Mouse (Mus musculus) MEL (cell line): Measurements from ENCODE around the gene 4930568D16Rik. TPM values are rescaled to one million over a fixed set of nuclear protein-coding genes. Genes with fewer than 3 reads are reported as not detected.

Experiments
- DNase-seq: peaks from one replicate; pipeline ENCODE4 v3.0.0; 2011; ENCODE audit warnings: low read depth, low spot score
- H3K27ac ChIP-seq: 2 replicates; pipeline ENCODE4 v1.5.1; 2012; ENCODE audit warnings: low read depth, mild to moderate bottlenecking, control low read depth, low read length, moderate library complexity; ENCODE audit not compliant: control insufficient read depth
- H3K27me3 ChIP-seq, 2 experiments: fragments of 150-350 bp in 1 of 2; sonication (generic) in 1 of 2; 2 replicates each; pipeline ENCODE4 v1.6.1; 2012; ENCODE audit warnings: low read length in 2 of 2, mild to moderate bottlenecking in 2 of 2, improper control_type of control experiment in 1 of 2, moderate library complexity in 1 of 2; ENCODE audit not compliant: insufficient read depth in 2 of 2, control insufficient read depth in 1 of 2
- H3K36me3 ChIP-seq, 2 experiments: 2 replicates each; pipeline ENCODE4 v1.6.1; 2012 to 2014; ENCODE audit warnings: low read length in 2 of 2, improper control_type of control experiment in 1 of 2, inconsistent platforms in 1 of 2, mild to moderate bottlenecking in 1 of 2; ENCODE audit not compliant: insufficient read depth in 2 of 2, control insufficient read depth in 1 of 2
- H3K4me1 ChIP-seq, 2 experiments: fragments of 150-350 bp in 1 of 2; sonication (generic) in 1 of 2; 2 replicates each; pipeline ENCODE4 v1.6.1; 2012; ENCODE audit warnings: low read length in 2 of 2, improper control_type of control experiment in 1 of 2, mild to moderate bottlenecking in 1 of 2; ENCODE audit not compliant: insufficient read depth in 2 of 2, control insufficient read depth in 1 of 2
- H3K4me3 ChIP-seq, 2 experiments: fragments of 150-350 bp in 1 of 2; sonication (generic) in 1 of 2; 2 replicates each; pipeline ENCODE4 v1.5.1; 2012; ENCODE audit warnings: low read depth in 2 of 2, low read length in 2 of 2, mild to moderate bottlenecking in 2 of 2, moderate library complexity in 2 of 2, control low read depth in 1 of 2, improper control_type of control experiment in 1 of 2; ENCODE audit not compliant: control insufficient read depth in 1 of 2, insufficient read depth in 1 of 2
- H3K79me2 ChIP-seq: 2 replicates; pipeline ENCODE4 v1.6.1; 2012; ENCODE audit warnings: mild to moderate bottlenecking, low read length, moderate library complexity; ENCODE audit not compliant: control insufficient read depth, poor library complexity, insufficient read depth
- H3K9ac ChIP-seq: 2 replicates; pipeline ENCODE4 v1.6.1; 2012; ENCODE audit warnings: low read depth, mild to moderate bottlenecking, control low read depth, low read length, moderate library complexity; ENCODE audit not compliant: control insufficient read depth, poor library complexity, severe bottlenecking
- H3K9me3 ChIP-seq: fragments of 150-350 bp; sonication (generic); replicated peaks from 2 replicates; pipeline ENCODE4 v1.6.1; 2012; ENCODE audit warnings: mild to moderate bottlenecking, low read length, improper control_type of control experiment, moderate library complexity; ENCODE audit not compliant: insufficient read depth
- CHD1 ChIP-seq: IDR thresholded peaks from 2 replicates; pipeline ENCODE4 v1.6.1; 2012; ENCODE audit warnings: low read depth, mild to moderate bottlenecking, inconsistent platforms, low read length, improper control_type of control experiment
- CTCF ChIP-seq, 3 experiments: IDR thresholded peaks in 2 of 3; conservative IDR thresholded peaks in 1 of 3; 2 replicates each; pipeline ENCODE4 v1.5.1; 2011 to 2012; ENCODE audit warnings: low read length in 3 of 3, low read depth in 2 of 3, mild to moderate bottlenecking in 2 of 3, improper control_type of control experiment in 1 of 3, inconsistent platforms in 1 of 3, mixed read lengths in 1 of 3, moderate library complexity in 1 of 3; ENCODE audit not compliant: control insufficient read depth in 1 of 3, insufficient read depth in 1 of 3, poor library complexity in 1 of 3, severe bottlenecking in 1 of 3
- EP300 ChIP-seq, 2 experiments: IDR thresholded peaks; 2 replicates each; pipeline ENCODE4 v1.6.1; 2011; ENCODE audit warnings: improper control_type of control experiment in 2 of 2, low read length in 2 of 2, low read depth in 1 of 2, mild to moderate bottlenecking in 1 of 2
- HCFC1 ChIP-seq: IDR thresholded peaks from 2 replicates; pipeline ENCODE4 v1.6.1; 2012; ENCODE audit warnings: low read depth, mild to moderate bottlenecking, inconsistent platforms, low read length, improper control_type of control experiment, moderate library complexity
- KAT2A ChIP-seq: conservative IDR thresholded peaks from 2 replicates; pipeline ENCODE4 v1.6.1; 2012; ENCODE audit warnings: low read depth, low read length, improper control_type of control experiment, inconsistent platforms
- MEF2A ChIP-seq: IDR thresholded peaks from 2 replicates; pipeline ENCODE4 v1.6.1; 2014; ENCODE audit warnings: low read depth, mild to moderate bottlenecking, inconsistent platforms, low read length, improper control_type of control experiment; ENCODE audit not compliant: poor library complexity, insufficient replicate concordance, severe bottlenecking; ENCODE audit errors: extremely low read depth
- NELFE ChIP-seq: IDR thresholded peaks from 2 replicates; pipeline ENCODE4 v1.6.1; 2011; ENCODE audit warnings: low read depth, low read length, improper control_type of control experiment
- NRF1 ChIP-seq: IDR thresholded peaks from 2 replicates; pipeline ENCODE4 v1.6.1; 2014; ENCODE audit warnings: low read depth, mild to moderate bottlenecking, inconsistent platforms, low read length, improper control_type of control experiment, moderate library complexity; ENCODE audit not compliant: poor library complexity, insufficient read depth, severe bottlenecking
- POLR2A ChIP-seq, 2 experiments: IDR thresholded peaks; 2 replicates each; pipeline ENCODE4 v1.6.1; 2011 to 2012; ENCODE audit warnings: low read length in 2 of 2, mild to moderate bottlenecking in 2 of 2, control low read depth in 1 of 2, improper control_type of control experiment in 1 of 2, low read depth in 1 of 2, moderate library complexity in 1 of 2; ENCODE audit not compliant: control insufficient read depth in 1 of 2, insufficient read depth in 1 of 2, poor library complexity in 1 of 2
- SIN3A ChIP-seq: IDR thresholded peaks from 2 replicates; pipeline ENCODE4 v1.6.1; 2012; ENCODE audit warnings: low read length, improper control_type of control experiment, inconsistent platforms
- TAL1 ChIP-seq: IDR thresholded peaks from 2 replicates; pipeline ENCODE4 v1.6.1; 2012; ENCODE audit warnings: mild to moderate bottlenecking, inconsistent platforms, low read length, moderate library complexity, mixed read lengths
- ZC3H11A ChIP-seq: IDR thresholded peaks from 2 replicates; pipeline ENCODE4 v1.6.1; 2012; ENCODE audit warnings: low read depth, mild to moderate bottlenecking, inconsistent platforms, low read length, improper control_type of control experiment
- ZNF384 ChIP-seq: IDR thresholded peaks from 2 replicates; pipeline ENCODE4 v1.6.1; 2012; ENCODE audit warnings: low read depth, mild to moderate bottlenecking, inconsistent platforms, low read length, improper control_type of control experiment
- polyA plus RNA-seq, 2 experiments: library from polyadenylated mRNA; stranded (reverse) in 1 of 2; unstranded in 1 of 2; fragments of >175 nt in 1 of 2; fragments of >200 nt in 1 of 2; gene quantifications; 2 replicates each; pipeline versions ENCODE4 v1.2.1 to v1.2.4; 2012; ENCODE audit warnings: low replicate concordance in 2 of 2, low read depth in 1 of 2; ENCODE audit not compliant: insufficient read length in 2 of 2, insufficient read depth in 1 of 2, missing spikeins in 1 of 2
- total RNA-seq: library from RNA; depleted of rRNA; stranded (reverse); fragments of 300-350 nt; gene quantifications from 2 replicates; pipeline ENCODE4 v1.2.3, GENCODE M21; 2012

4930568D16Rik gene
- total and polyA plus RNA-seq, 3 experiments: not detected

DNA sequence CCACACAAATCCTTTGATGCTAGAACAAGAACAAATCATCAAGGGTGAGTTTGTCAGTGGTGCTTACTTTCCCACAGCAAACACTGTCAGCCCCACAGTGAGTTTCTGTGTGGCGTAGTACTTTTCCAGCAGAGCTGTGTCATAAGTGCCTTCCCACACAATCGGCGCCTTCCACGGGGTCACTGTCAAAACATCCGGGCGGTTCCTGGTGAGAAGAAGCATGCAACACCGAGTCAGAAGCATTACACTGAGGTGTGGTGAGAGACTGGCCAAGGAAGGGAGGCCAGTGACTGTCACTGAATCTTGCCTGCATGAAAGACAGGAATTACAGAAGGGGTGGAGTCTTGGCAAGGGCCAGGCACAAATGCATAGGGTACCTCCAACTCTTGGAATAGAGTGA lies 40.3 kb upstream of the 4930568D16Rik start:
- DNase-seq: no peak
- 0 out of 4 replicates have a peak, but pooled peaks cover 0 to under 1% of the 10 kb centered on the region in 2 experiments for H3K4me1 ChIP-seq
- no peaks in the 10 kb centered on the region for H3K27me3 ChIP-seq
- H3K27ac ChIP-seq: no peak overlapping the region
- H3K9ac ChIP-seq: no peak overlapping the region
- TF ChIP-seq ZNF384 (no peak), MEF2A (no peak), SIN3A (no peak), NELFE (no peak), HCFC1 (no peak), NRF1 (no peak), KAT2A (no peak), CHD1 (no peak), TAL1 (no peak)
- no peaks in the 10 kb centered on the region for H3K79me2 ChIP-seq
- H3K9me3 ChIP-seq: no peaks in the 10 kb centered on the region
- no peak overlapping the region for H3K4me3 ChIP-seq
- H3K36me3 ChIP-seq: peaks cover 0 to 1% of the 10 kb centered on the region in 2 experiments; a peak in 1 of 4 replicates

DNA sequence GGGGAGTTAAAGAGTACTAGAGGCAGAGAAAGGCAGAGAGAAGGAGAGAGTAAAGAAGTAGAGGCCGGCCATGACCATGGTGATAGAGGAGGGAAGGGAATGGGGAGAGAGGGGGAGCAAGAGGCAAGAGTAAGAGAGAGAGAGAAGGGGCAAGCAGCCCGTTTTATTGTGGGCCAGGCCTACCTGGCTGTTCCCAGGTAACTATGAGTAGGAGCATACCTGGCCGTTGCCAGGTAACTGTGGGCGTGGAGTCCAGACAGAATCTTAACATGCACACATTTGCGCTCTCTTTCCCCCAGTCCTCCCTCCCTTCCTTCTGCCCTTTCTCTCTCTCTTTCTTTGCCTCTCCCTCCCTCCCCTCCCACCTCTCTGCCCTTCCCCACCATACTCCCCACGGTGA lies 39.7 kb upstream of the 4930568D16Rik start:
- no peaks in the 10 kb centered on the region for H3K9me3 ChIP-seq
- no peaks in the 10 kb centered on the region for H3K27me3 ChIP-seq
- no peak overlapping the region for H3K9ac ChIP-seq
- peaks cover 0 to 6% of the 10 kb centered on the region in 2 experiments; a peak in 1 of 4 replicates for H3K4me1 ChIP-seq
- H3K79me2 ChIP-seq: no peaks in the 10 kb centered on the region
- peaks cover 1 to 3% of the 10 kb centered on the region in 2 experiments; a peak in 2 of 4 replicates for H3K36me3 ChIP-seq
- no peak for TF ChIP-seq EP300 (IDR thresholded peaks at IDR 0.05; ENCODE audit: low read depth in 1 of 2, low read length in 2 of 2)
- TF ChIP-seq CTCF (IDR thresholded peaks at IDR 0.05 in 2 of 3, conservative IDR thresholded peaks at IDR 0.05 in 1 of 3; ENCODE audit: control insufficient read depth in 1 of 3, insufficient read depth in 1 of 3, low read depth in 2 of 3, low read length in 3 of 3, poor library complexity in 1 of 3, severe bottlenecking in 1 of 3): no peak
- no peak for TF ChIP-seq POLR2A (IDR thresholded peaks at IDR 0.05; ENCODE audit: control insufficient read depth in 1 of 2, insufficient read depth in 1 of 2, low read depth in 1 of 2, low read length in 2 of 2, poor library complexity in 1 of 2)
- no peak for TF ChIP-seq ZC3H11A
- H3K27ac ChIP-seq: no peak overlapping the region
- no peak for DNase-seq
- no peak overlapping the region for H3K4me3 ChIP-seq

GRCm38 (mm10) chr2:35406611-35407010 lies 39.1 kb upstream of the 4930568D16Rik start:
- no peak overlapping the region for H3K27ac ChIP-seq
- H3K79me2 ChIP-seq: no peaks in the 10 kb centered on the region
- H3K9me3 ChIP-seq: no peaks in the 10 kb centered on the region
- peaks cover 1 to 3% of the 10 kb centered on the region in 2 experiments; a peak in 2 of 4 replicates for H3K36me3 ChIP-seq
- H3K4me3 ChIP-seq: no peak overlapping the region
- H3K27me3 ChIP-seq: no peaks in the 10 kb centered on the region
- TF ChIP-seq SIN3A: no peak
- H3K4me1 ChIP-seq: peaks cover 0 to 6% of the 10 kb centered on the region in 2 experiments; a peak in 1 of 4 replicates
- DNase-seq: no peak
- no peak overlapping the region for H3K9ac ChIP-seq
